Mouse (Mus musculus) lung, adult 2 months (tissue): ENCODE results near the gene Kif27.

Source experiments
- CTCF ChIP-seq: fragments of 200-500 bp; IDR thresholded peaks from 2 replicates; pipeline ENCODE4 v1.5.1; 2011; ENCODE audit warnings: mild to moderate bottlenecking, low read length, control low read depth; ENCODE audit not compliant: insufficient read depth
- POLR2A ChIP-seq: fragments of 200-500 bp; IDR thresholded peaks from 2 replicates; pipeline ENCODE4 v1.6.1; 2011; ENCODE audit warnings: low read depth, mild to moderate bottlenecking, control low read depth, low read length, borderline replicate concordance; ENCODE audit errors: extremely low read depth

GRCm38 (mm10) chr13:58352996-58353395, 5.9 kb downstream of the Kif27 start:
- no peak for TF ChIP-seq CTCF
- TF ChIP-seq POLR2A = no peak
